Mouse (Mus musculus) heart, postnatal 0 days (tissue): ENCODE results near the gene Ddx52.

ENCODE experiments used
- CTCF ChIP-seq: IDR thresholded peaks from 2 replicates; pipeline ENCODE4 v1.5.1; 2016; ENCODE audit warnings: antibody characterized with exemption, control low read depth, low read depth
- EP300 ChIP-seq: IDR thresholded peaks from 2 replicates; pipeline ENCODE4 v1.6.1; 2016; ENCODE audit warnings: antibody characterized with exemption, low read depth

DNA sequence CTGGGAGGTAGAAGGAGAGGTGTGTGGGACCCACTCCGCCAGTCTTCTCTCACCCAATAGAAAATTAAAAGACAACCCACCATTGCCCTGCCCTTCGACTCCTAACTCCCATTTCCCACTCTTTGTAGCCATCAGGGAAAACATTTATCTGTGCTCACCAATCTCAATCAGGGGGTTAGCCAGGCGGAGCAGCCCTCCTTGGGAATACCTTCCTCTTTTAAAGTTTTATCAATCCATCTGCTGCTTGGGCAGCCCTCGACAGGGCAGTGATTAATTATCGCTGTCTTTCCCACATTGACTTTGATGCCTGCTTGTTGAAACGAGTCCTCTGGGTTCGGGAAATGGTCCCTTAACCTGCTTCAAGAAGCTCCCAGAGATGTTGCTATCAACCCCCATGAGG lies 44.3 kb upstream of the Ddx52 start:
- TF ChIP-seq CTCF (no peak), EP300 (no peak)
